Mouse (Mus musculus) embryo, embryonic 11.5 days (tissue): Measurements from ENCODE around the gene Cnpy2.
"Not testable (repeated sequence)": the region's sequence is repeated elsewhere in the genome, so short reads cannot be mapped to it uniquely, and the experiment has no call there.

Experiments used
- DNase-seq: peaks from one replicate; pipeline ENCODE4 v3.0.0-alpha.2; 2012; ENCODE audit warnings: low read depth, low spot score

Cnpy2 gene

DNA sequence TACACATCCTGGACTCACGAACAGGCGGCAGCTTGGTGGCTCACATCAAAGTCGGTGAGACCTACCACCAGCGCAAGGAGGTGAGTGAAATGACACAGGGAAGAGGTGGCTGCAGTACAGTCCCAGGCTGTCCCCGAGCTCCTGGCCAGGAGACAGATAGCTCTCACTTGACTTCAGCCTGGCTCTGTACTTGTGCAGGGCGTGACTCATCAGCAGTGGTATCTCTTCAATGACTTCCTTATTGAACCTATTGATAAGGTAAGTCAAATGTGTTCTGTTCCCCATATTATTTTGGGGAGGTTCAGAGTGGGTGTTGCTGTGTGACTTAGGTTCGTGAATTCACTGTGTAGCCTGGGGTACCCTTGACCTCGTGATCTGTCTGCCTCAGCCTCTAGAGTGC lies 6.7 kb upstream of the Cnpy2 start:
- DNase-seq: no peak

- DNase-seq: no peak
Measured at GRCm38 (mm10) chr10:128321641-128322040, 618 bp upstream of the Cnpy2 start.

- no peak for DNase-seq
Measured at GRCm38 (mm10) chr10:128323516-128323915, 1.3 kb downstream of the Cnpy2 start.

GRCm38 (mm10) chr10:128326825-128327224 lies 4.6 kb downstream of the Cnpy2 start:
- no peak for DNase-seq

DNA sequence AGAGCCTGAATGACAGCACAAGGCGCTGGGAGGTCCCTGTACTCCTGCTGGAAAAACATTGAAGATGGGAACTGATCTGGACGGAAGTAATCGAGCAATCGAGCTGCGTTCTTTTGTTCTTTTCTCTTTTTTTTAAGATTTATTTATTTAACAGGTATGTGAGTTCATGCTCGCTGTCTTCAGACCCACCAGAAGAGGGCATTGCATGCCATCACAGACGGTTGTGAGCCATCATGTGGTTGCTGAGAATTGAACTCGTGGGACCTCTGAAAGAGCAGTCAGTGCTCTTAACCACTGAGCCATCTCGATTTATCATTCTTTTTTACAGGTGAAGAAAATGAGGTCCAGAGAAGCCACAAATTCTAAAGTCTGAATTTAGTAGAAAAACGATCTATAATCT lies 5.4 kb downstream of the Cnpy2 start:
- DNase-seq: no peak

DNA sequence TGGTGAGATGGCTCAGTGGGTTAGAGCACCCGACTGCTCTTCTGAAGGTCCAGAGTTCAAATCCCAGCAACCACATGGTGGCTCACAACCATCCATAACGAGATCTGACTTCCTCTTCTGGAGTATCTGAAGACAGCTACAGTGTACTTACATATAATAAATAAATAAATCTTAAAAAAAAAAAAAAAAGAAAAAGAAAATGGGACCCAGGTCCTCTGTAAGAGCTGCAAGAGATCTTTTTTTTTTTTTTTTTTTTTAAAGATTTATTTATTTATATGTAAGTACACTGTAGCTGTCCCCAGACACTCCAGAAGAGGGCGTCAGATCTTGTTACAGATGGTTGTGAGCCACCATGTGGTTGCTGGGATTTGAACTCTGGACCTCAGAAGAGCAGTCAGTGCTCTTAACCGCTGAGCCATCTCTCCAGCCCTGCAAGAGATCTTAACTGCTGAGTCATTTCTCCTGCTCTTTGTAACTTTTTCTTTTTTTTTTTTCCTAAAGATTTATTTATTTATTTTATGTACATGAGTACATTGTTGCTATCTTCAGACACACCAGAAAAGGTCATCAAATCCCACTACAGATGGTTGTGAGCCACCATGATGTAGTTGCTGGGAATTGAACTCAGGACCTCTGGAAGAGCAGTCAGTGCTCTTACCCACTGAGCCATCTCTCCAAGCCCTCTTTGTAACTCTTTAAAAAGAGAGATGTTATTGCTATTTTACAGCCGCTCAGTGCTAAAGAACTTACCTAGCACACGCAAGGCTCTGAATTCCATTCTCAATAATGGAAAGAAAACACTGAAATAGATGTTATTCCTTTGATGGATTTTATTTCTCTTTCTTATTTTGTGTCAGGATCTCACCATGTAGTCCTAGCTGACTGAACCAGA lies 10.3 kb downstream of the Cnpy2 start:
- not testable (repeated sequence) for DNase-seq

DNA sequence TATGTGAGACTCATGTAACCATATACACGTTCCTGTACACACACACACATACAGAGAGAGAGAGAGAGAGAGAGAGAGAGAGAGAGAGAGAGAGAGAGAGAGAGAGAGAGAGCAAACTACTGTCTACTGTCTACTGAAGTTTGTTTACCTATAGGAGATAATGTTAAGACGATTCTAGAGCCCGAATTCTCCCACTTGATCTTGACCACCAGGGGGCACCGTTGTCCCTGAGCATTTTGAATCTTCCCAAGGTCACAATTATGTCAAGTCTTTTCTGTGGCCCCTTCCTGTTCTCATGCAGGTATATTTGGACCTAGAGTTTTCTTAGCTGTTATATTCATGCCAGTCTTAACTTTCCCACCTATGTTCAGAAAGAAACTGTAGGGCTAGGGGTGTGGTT lies 13.3 kb downstream of the Cnpy2 start:
- DNase-seq: peak; percentile 61

GRCm38 (mm10) chr10:128336195-128336594 lies 13.9 kb downstream of the Cnpy2 start:
- no peak for DNase-seq

GRCm38 (mm10) chr10:128336597-128336996 lies 14.3 kb downstream of the Cnpy2 start:
- DNase-seq: no peak

DNA sequence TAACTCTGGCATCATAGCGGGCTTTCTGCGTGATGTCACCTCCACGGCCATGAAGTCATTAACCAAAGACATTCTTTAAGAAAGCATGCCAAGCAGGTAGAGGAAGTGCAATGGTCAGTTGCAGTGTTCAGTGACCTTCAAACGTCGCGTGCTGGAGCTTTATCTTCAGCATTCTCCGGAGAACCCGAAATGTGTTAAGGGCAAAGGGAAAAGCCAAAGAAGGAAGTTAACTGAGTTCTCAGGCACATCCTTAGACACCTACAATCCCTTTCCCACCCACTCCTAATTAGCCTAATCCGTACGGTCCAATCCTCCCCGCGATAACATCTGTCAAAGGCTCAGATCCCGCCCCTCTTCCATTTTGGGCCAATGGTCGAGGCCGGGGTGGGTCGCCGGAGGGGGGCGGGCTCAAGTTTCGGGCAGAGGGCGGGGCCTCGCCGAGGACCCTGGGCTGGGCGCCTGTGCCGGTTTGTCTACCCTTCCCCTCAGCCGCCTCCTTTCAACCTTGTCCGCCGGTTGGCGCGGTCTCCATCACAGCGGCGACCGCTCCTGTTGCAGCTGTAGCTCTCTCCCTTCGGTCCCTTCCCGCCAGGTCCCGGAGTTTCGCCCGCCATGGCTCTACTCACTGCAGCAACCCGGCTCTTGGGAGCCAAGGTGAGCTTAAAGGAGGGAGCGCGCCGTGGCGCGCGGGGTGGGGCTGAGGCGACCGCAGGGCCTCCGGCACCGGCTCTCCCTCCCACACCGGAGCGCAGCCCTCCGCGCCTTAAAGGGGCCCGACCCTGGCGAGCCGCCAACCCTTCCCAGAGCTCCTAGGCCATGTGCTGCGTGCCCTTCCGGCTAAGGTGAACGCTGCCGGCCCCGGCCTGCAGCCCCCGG lies 15.3 kb downstream of the Cnpy2 start, which contains the start of gene Cs:
Gene Cs (plus strand): TSS at position 429 of the 876 bp plus-strand sequence.
- DNase-seq: peak; percentile 95

- no peak for DNase-seq
Measured at GRCm38 (mm10) chr10:128338415-128338814, 16.2 kb downstream of the Cnpy2 start.

- DNase-seq: no peak
Measured at GRCm38 (mm10) chr10:128338948-128339347, 16.7 kb downstream of the Cnpy2 start.

GRCm38 (mm10) chr10:128340257-128340656 lies 18.0 kb downstream of the Cnpy2 start:
- no peak for DNase-seq

DNA sequence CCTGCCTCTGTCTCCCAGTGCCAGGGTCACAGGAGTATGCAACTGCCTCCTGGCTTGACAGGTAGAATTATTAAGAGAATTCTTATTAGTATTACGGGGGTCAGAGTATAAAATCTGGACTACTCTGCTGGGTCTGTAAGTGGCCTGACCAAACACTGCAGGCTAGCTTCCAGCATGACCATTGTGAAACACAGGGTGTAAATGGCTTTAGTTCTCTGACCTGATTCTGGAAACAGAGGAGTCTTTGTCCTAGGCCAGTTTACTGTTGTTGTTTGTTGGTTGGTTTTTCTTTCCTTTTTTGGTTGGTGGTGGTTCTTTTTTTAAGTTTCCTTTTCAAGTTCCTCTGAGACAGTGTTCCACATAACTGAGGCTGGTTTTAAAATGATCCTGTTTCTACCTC lies 21.2 kb downstream of the Cnpy2 start:
- no peak for DNase-seq

DNA sequence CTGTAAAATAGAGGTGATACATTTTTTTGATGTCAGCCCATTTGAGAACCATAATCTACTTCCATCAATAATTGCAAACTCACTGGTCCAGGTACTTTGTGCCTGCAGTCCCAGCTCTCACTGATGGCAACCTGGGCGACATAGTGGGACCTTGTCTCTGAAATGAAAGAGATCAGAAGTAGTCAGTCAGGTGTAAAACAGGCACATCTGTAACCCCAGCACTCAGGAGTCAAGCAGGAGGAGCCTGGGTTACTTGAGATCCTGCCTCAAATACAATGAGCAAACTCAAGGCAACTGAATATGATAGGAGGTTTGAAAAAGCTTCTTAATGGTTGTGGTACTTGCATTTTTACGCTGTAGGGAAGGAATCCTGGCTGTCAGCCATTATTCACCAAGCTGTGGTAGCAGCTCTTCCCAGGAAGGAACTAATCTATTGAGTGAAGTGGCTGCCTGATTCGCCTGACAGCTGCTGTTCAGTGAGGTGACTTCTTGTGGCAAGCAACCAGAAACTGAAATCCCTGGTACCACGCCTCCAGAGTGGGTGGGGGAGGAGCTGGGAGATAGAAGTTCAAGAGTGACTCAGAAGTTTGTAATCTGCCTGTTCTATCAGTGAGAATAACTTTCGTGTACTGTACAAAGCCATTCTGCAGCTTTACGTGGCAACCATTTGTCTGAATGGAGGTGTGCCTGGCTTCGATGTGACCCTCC lies 22.5 kb downstream of the Cnpy2 start:
- no peak for DNase-seq

GRCm38 (mm10) chr10:128347541-128347940 lies 25.3 kb downstream of the Cnpy2 start:
- no peak for DNase-seq

DNA sequence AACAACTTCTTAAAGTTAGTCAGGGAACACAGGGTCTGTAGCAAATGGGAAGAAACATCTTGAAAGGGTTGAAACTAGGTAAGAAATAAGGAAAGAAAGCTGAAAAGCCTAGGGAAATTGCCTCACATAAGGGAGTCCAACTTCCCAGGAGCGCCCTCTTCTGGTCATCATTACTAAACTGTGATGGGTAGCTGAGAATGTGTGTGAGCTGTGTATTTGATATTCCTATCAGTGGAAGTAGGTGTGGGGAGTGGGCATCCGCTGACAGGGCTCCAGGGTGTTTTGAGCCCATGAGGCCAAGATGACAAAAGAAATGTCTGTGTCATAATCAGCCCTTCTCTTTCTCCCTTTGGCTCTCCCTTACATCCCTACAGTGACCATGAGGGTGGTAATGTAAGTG lies 36.5 kb downstream of the Cnpy2 start:
- DNase-seq: no peak

- no peak for DNase-seq
Measured at GRCm38 (mm10) chr10:128359226-128359625, 37.0 kb downstream of the Cnpy2 start.

DNA sequence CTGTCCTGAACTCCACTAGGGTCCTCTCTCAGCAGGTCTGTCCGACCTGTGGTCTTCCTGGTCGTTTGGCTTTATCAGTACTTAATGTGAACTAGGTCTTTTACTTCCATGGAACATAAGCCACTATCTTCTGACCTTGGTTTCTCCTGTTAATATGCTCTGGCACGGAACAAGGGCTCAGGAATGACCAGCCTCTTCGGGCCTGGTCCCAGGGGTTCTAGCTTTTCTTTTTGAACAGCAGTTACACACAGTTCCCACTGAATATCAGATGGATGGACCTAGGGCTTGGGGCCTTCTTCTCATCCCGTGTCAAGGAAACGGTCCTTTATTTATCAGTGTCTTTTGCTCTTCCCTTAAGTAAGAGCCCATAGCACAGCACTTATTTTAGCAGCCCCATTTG lies 39.6 kb downstream of the Cnpy2 start:
- no peak for DNase-seq

DNA sequence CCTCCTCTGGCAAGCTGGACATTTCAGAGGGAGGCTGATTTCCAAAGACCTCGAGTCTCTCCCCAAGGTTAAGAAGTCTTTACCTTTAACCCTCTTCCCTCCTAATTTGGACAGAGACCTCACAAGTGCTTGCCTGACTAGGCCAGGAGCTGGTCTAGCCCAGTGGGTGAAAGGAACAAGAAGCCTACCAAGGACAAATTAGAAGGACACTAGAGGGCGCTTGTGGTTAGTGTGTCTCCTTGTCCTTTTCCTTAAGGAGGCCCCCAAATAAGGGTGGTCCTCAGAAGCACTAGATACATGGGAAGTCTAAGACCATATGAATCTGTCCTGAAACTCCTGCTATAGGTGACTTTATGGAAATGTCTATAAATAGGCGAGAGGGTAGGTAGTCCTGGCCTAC lies 40.3 kb downstream of the Cnpy2 start:
- peak; percentile 39 for DNase-seq

- no peak for DNase-seq
Measured at GRCm38 (mm10) chr10:128367899-128368401, 45.7 kb downstream of the Cnpy2 start.
